Mouse (Mus musculus) lung, embryonic 14.5 days (tissue): ENCODE data around the gene Aif1. TPM values are rescaled to one million over a fixed set of nuclear protein-coding genes. Genes with fewer than 3 reads are reported as not detected.

ENCODE experiments used
- ATAC-seq: fragments of 200-750 bp; cut with Nextera tagmentation; 2 replicates; pipeline ENCODE4 v1.8.0; 2017; ENCODE audit warnings: mild to moderate bottlenecking, moderate TSS enrichment, moderate library complexity; ENCODE audit not compliant: insufficient read depth
- DNase-seq: peaks from one replicate; pipeline ENCODE4 v3.0.0-alpha.2; 2015
- H3K27ac ChIP-seq: fragments of 300-500 bp; sonication (generic); 2 replicates; pipeline ENCODE4 v1.5.1; 2014; ENCODE audit warnings: low read depth, mild to moderate bottlenecking, moderate library complexity
- H3K27me3 ChIP-seq: fragments of 300-500 bp; sonication (generic); 2 replicates; pipeline ENCODE4 v1.6.1; 2014; ENCODE audit warnings: low read length, control low read depth; ENCODE audit not compliant: insufficient read depth
- H3K36me3 ChIP-seq: fragments of 300-500 bp; sonication (generic); 2 replicates; pipeline ENCODE4 v1.6.1; 2014; ENCODE audit warnings: control low read depth; ENCODE audit not compliant: insufficient read depth
- H3K4me1 ChIP-seq: fragments of 300-500 bp; sonication (generic); 2 replicates; pipeline ENCODE4 v1.6.1; 2014; ENCODE audit warnings: antibody characterized with exemption, control low read depth; ENCODE audit not compliant: insufficient read depth
- H3K4me2 ChIP-seq: fragments of 300-500 bp; sonication (generic); 2 replicates; pipeline ENCODE4 v1.6.1; 2014; ENCODE audit warnings: mild to moderate bottlenecking
- H3K4me3 ChIP-seq: fragments of 300-500 bp; sonication (generic); 2 replicates; pipeline ENCODE4 v1.5.1; 2014; ENCODE audit warnings: low read depth, low read length
- H3K9ac ChIP-seq: fragments of 300-500 bp; sonication (generic); 2 replicates; pipeline ENCODE4 v1.6.1; 2014
- H3K9me3 ChIP-seq: fragments of 300-500 bp; sonication (generic); 2 replicates; pipeline ENCODE4 v1.6.1; 2016; ENCODE audit warnings: low read depth, low read length, control low read depth
- CTCF ChIP-seq: IDR thresholded peaks from 2 replicates; pipeline ENCODE4 v1.5.1; 2016; ENCODE audit warnings: antibody characterized with exemption, low read depth
- WGBS: fragments of 180-500 bp; shearing (Covaris S2); extraction: QIAGEN DNeasy Blood & Tissue Kit; methylation state at CpG from one replicate; pipeline ENCODE4 v1.1.7; 2014; 5-methylcytosine and 5-hydroxymethylcytosine counted together
- polyA plus RNA-seq: library from polyadenylated mRNA; unstranded; fragments of >200 nt; fragmentation: Nextera tagmentation; extraction: Ambion mirVana; gene quantifications from 2 replicates; pipeline ENCODE4 v1.2.1, GENCODE M21; 2014

Gene Aif1
- polyA plus RNA-seq, 1 experiment from 2014 or later: 6.0 TPM

DNA sequence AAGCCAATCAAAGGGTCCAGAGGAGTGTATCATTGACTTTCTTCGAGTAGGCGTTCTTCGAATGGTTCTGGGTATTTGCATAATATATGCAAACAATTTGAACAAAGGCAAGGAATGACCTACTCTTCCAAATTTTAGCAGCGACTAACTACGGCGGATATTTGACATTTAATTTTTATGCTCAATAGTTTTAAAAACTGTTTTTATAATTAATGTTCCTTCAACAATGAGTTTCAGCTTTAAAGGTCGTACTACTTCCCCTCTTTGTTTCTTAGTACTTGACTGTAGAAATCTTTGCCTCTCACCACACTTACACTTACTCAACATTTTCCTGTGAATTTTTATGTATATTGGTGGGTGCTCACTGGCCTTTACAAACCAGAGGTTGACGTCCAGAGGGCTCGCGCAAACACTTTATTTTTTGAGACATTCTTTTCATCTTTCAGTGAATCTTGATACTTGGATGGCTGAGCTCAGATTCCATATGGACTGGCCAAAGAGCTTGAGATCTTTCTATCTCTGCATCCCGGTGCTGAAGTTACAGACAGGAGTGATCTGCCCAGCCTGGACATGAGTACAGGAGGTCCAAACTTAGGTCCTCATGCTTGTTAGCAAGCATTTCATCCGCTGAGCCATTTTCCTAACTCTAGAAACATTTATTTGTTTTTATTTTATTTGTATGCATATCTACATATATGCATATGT is 10.3 kb downstream of the Aif1 start:
- Histone ChIP-seq H3K27ac (peak overlapping the region; percentile 99), H3K36me3 (peaks cover 24% of the 10 kb centered on the region), H3K4me3 (peak overlapping the region; percentile 100), H3K9ac (peak overlapping the region; percentile 56), H3K9me3 (no peaks in the 10 kb centered on the region), H3K4me2 (peak overlapping the region; percentile 76), H3K27me3 (no peaks in the 10 kb centered on the region), H3K4me1 (peaks cover 13% of the 10 kb centered on the region; the same call in 1 of the 2 replicates)
- ATAC-seq (peak; percentile 85), DNase-seq (peak; percentile 40)
- TF ChIP-seq CTCF: no peak
- 19% methylated on average over 12 of the region's 12 CpGs for WGBS

DNA sequence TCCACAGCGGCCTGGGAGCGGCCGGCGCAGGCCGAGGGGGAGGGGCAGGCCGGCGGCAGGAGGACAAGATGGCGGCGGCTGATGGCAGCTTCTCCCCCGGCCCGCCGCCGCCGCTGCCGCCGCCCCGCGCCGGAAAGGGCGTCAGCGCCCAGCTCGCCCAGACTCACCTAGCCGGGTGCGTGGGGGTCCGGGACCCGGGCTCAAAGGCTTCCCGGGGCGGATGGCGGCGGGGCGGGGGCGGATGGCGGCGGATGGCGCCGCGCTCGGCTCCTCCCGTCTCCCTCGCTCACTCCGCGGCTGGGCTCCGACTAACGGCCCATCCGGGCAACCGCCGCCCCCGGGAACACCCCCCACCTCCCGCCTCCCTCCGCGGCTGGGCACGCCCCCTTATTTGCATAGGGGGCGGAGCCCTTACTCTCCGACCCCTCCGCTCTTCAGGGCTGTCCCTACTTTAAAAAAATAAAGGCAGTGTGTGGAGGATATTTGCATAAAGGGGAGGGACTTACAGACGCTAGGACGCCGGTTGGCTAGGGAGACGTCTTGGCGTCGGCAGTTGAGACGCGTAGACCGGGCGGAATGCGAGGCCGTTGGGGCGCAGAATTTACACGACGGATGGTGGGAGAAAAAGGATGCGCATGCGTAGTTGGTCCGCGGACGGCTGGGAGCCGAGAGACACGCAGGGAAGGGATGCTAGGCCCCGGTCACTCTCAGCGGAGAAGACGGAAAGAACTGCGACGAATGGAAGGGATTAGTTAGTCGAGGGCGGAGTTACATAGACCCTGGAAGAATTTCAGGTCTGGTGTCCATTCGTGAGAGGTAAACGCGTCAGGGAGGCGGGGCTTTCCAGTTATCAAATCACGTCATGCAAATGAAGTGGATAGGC is 11.1 kb downstream of the Aif1 start, which contains the start of gene Prrc2a:
TSS of gene Prrc2a (minus strand) at position 330 of the 883 bp plus-strand sequence.
- under 1% methylated on average over 64 of the region's 89 CpGs for WGBS

DNA sequence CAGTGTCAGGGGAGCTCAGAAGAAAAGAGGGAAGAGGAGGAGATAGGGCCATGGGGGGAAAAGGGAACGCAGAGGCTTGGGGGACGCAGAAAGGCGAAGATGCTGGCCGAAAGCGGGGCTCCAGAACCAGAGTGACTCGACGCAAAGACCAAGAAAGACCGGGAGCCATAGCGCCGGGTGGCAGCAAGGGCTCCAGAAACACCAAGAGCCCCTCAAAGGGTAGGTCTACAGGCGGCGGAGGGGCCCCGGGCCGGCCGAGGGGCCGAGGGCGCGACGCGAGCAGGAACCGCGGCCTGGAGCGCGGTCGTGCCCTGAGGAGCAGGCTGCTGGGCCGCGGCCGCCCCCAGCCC is 11.7 kb downstream of the Aif1 start:
- Histone ChIP-seq H3K4me1 (peaks cover 13% of the 10 kb centered on the region; the same call in 1 of the 2 replicates), H3K9ac (peak overlapping the region; percentile 98), H3K27ac (peak overlapping the region; percentile 99), H3K4me2 (peak overlapping the region; percentile 99), H3K9me3 (no peaks in the 10 kb centered on the region), H3K27me3 (no peaks in the 10 kb centered on the region), H3K36me3 (peaks cover 38% of the 10 kb centered on the region), H3K4me3 (peak overlapping the region; percentile 100)
- TF ChIP-seq CTCF: no peak
- WGBS: 0% methylated on average over 28 of the region's 28 CpGs
- DNase-seq (no peak), ATAC-seq (no peak)

More for the DNA sequence above, 11.1 kb downstream of the Aif1 start, which contains the start of gene Prrc2a:
- Histone ChIP-seq H3K27me3 (no peaks in the 10 kb centered on the region), H3K4me3 (peak within 1 kb of the TSS; percentile 100), H3K9me3 (no peaks in the 10 kb centered on the region), H3K27ac (peak within 1 kb of the TSS; percentile 99), H3K36me3 (peaks cover 32% of the 10 kb centered on the region), H3K4me1 (peaks cover 13% of the 10 kb centered on the region; the same call in 1 of the 2 replicates), H3K4me2 (peak within 1 kb of the TSS; percentile 99), H3K9ac (peak within 1 kb of the TSS; percentile 98)
- ATAC-seq (peak; percentile 96), DNase-seq (peak; percentile 99)
- TF ChIP-seq CTCF: no peak

- H3K4me3 ChIP-seq: peak overlapping the region; percentile 100
- DNase-seq (no peak), ATAC-seq (no peak)
- H3K9me3 ChIP-seq: no peaks in the 10 kb centered on the region
- peak overlapping the region; percentile 99 for H3K4me2 ChIP-seq
- 11% methylated on average over 8 of the region's 8 CpGs for WGBS
- no peak for TF ChIP-seq CTCF
- H3K9ac ChIP-seq: peak overlapping the region; percentile 98
- peak overlapping the region; percentile 99; the same call in 1 of the 2 replicates for H3K27ac ChIP-seq
- peaks cover 13% of the 10 kb centered on the region; the same call in 1 of the 2 replicates for H3K4me1 ChIP-seq
- peaks cover 45% of the 10 kb centered on the region for H3K36me3 ChIP-seq
- no peaks in the 10 kb centered on the region for H3K27me3 ChIP-seq
Observed at GRCm38 (mm10) chr17:35163326-35164081, 12.4 kb downstream of the Aif1 start.

GRCm38 (mm10) chr17:35162730-35163129 is 13.1 kb downstream of the Aif1 start:
- ATAC-seq (no peak), DNase-seq (peak; percentile 39)
- no peak for TF ChIP-seq CTCF
- WGBS: 19% methylated on average over 12 of the region's 12 CpGs
- H3K4me3 ChIP-seq: peak overlapping the region; percentile 100
- H3K9me3 ChIP-seq: no peaks in the 10 kb centered on the region
- H3K27ac ChIP-seq: no peak overlapping the region
- H3K36me3 ChIP-seq: peaks cover 53% of the 10 kb centered on the region
- no peaks in the 10 kb centered on the region for H3K27me3 ChIP-seq
- peak overlapping the region; percentile 99 for H3K4me2 ChIP-seq
- H3K4me1 ChIP-seq: peaks cover 13% of the 10 kb centered on the region; the same call in 1 of the 2 replicates
- H3K9ac ChIP-seq: peak overlapping the region; percentile 98

DNA sequence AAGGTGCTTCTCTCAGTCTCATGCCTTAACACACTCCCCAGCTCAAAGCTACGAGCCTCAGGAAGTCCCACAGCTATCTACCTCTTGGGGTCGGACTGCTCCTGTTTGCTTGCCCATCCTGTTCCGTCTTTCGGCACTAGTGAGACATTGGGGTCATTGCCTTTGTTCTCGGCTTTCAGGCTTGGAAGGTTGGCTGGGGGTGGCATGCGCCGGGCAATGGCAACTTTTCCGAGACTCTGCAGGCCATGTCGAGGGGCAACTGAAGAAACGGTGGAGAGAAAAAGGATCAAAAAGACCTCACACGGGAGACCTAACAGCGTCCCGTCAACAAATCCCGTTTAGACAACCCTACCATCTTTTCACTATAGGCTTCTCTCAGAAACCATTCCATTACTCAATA is 13.7 kb downstream of the Aif1 start:
- Histone ChIP-seq H3K36me3 (peaks cover 59% of the 10 kb centered on the region), H3K9ac (peak overlapping the region; percentile 98)
- WGBS: 56% methylated on average over 14 of the region's 14 CpGs

More for the DNA sequence above, 13.7 kb downstream of the Aif1 start:
- no peak for TF ChIP-seq CTCF
- Histone ChIP-seq H3K27me3 (no peaks in the 10 kb centered on the region), H3K4me3 (peak overlapping the region; percentile 100), H3K4me2 (peak overlapping the region; percentile 99), H3K4me1 (peaks cover 13% of the 10 kb centered on the region; the same call in 1 of the 2 replicates), H3K9me3 (no peaks in the 10 kb centered on the region), H3K27ac (no peak overlapping the region)
- DNase-seq: no peak
- ATAC-seq: no peak
